Mouse (Mus musculus) heart, embryonic 11.5 days (tissue): ENCODE measurements around the gene Kdelr1. TPM values are rescaled to one million over a fixed set of nuclear protein-coding genes. Genes with fewer than 3 reads are reported as not detected.

ENCODE experiments used
- ATAC-seq: fragments of 200-750 bp; cut with Nextera tagmentation; replicated peaks from 2 replicates; pipeline ENCODE4 v1.8.0; 2017; ENCODE audit warnings: moderate library complexity; ENCODE audit not compliant: insufficient number of reproducible peaks, low FRiP score, low TSS enrichment
- H3K27ac ChIP-seq: fragments of 300-500 bp; sonication (generic); 2 replicates; pipeline ENCODE4 v1.5.1; 2014; ENCODE audit warnings: mild to moderate bottlenecking, low read depth, low read length
- H3K27me3 ChIP-seq: fragments of 300-500 bp; sonication (generic); 2 replicates; pipeline ENCODE4 v1.6.1; 2014; ENCODE audit warnings: mild to moderate bottlenecking, low read length, mixed read lengths; ENCODE audit not compliant: control insufficient read depth, insufficient read depth
- H3K36me3 ChIP-seq: fragments of 300-500 bp; sonication (generic); 2 replicates; pipeline ENCODE4 v1.6.1; 2014; ENCODE audit warnings: mild to moderate bottlenecking, low read length, moderate library complexity, mixed read lengths; ENCODE audit not compliant: control insufficient read depth, insufficient read depth
- H3K4me1 ChIP-seq: fragments of 300-500 bp; sonication (generic); 2 replicates; pipeline ENCODE4 v1.6.1; 2014; ENCODE audit warnings: low read length; ENCODE audit not compliant: control insufficient read depth, insufficient read depth
- H3K4me2 ChIP-seq: fragments of 300-500 bp; sonication (generic); 2 replicates; pipeline ENCODE4 v1.6.1; 2014; ENCODE audit warnings: mild to moderate bottlenecking, moderate library complexity
- H3K4me3 ChIP-seq: fragments of 300-500 bp; sonication (generic); 2 replicates; pipeline ENCODE4 v1.5.1; 2014; ENCODE audit warnings: low read depth, low read length
- H3K9ac ChIP-seq: fragments of 300-500 bp; sonication (generic); 2 replicates; pipeline ENCODE4 v1.6.1; 2014; ENCODE audit warnings: mild to moderate bottlenecking, low read depth, low read length, moderate library complexity
- H3K9me3 ChIP-seq: fragments of 300-500 bp; sonication (generic); replicated peaks from 2 replicates; pipeline ENCODE4 v1.6.1; 2016; ENCODE audit warnings: low read length; ENCODE audit not compliant: control insufficient read depth
- WGBS: fragments of 180-500 bp; shearing (Covaris S2); extraction: QIAGEN DNeasy Blood & Tissue Kit; methylation state at CpG from one replicate; pipeline ENCODE4 v1.1.7; 2014; ENCODE audit not compliant: insufficient replicate concordance; 5-methylcytosine and 5-hydroxymethylcytosine counted together
- polyA plus RNA-seq: library from polyadenylated mRNA; unstranded; fragments of >200 nt; fragmentation: Nextera tagmentation; extraction: Ambion mirVana; gene quantifications from 2 replicates; pipeline ENCODE4 v1.2.1, GENCODE M21; 2014

Gene Kdelr1
- polyA plus RNA-seq, 1 experiment from 2014 or later, result 115 TPM

- H3K27ac ChIP-seq, result no peak overlapping the region
- no peak for ATAC-seq
- no peaks in the 10 kb centered on the region for H3K36me3 ChIP-seq
- no peaks in the 10 kb centered on the region for H3K9me3 ChIP-seq
- H3K9ac ChIP-seq, result no peak overlapping the region
- no peak overlapping the region for H3K4me3 ChIP-seq
- WGBS, result 77% methylated on average over 10 of the region's 10 CpGs
- H3K4me2 ChIP-seq, result no peak overlapping the region
- peaks cover 24% of the 10 kb centered on the region for H3K27me3 ChIP-seq
- no peaks in the 10 kb centered on the region for H3K4me1 ChIP-seq
These were observed 29.4 kb upstream of the Kdelr1 start for GRCm38 (mm10) chr7:45842950-45843744.

GRCm38 (mm10) chr7:45848447-45849027 is 24.0 kb upstream of the Kdelr1 start:
- Histone ChIP-seq H3K9me3 (no peaks in the 10 kb centered on the region), H3K4me2 (no peak overlapping the region), H3K27me3 (peaks cover 14% of the 10 kb centered on the region), H3K4me1 (no peaks in the 10 kb centered on the region), H3K36me3 (no peaks in the 10 kb centered on the region), H3K9ac (no peak overlapping the region), H3K27ac (no peak overlapping the region), H3K4me3 (no peak overlapping the region)
- ATAC-seq, result no peak
- 20% methylated on average over 6 of the region's 6 CpGs for WGBS

GRCm38 (mm10) chr7:45850661-45851060 is 21.9 kb upstream of the Kdelr1 start:
- no peak overlapping the region for H3K27ac ChIP-seq
- peaks cover 13% of the 10 kb centered on the region for H3K27me3 ChIP-seq
- no peak for ATAC-seq
- no peak overlapping the region for H3K4me2 ChIP-seq
- WGBS, result 49% methylated on average over 3 of the region's 3 CpGs
- H3K36me3 ChIP-seq, result no peaks in the 10 kb centered on the region
- no peak overlapping the region for H3K4me3 ChIP-seq
- H3K9me3 ChIP-seq, result no peaks in the 10 kb centered on the region
- no peaks in the 10 kb centered on the region for H3K4me1 ChIP-seq
- no peak overlapping the region for H3K9ac ChIP-seq

GRCm38 (mm10) chr7:45853089-45853488 is 19.5 kb upstream of the Kdelr1 start:
- H3K9ac ChIP-seq, result no peak overlapping the region
- H3K4me3 ChIP-seq, result no peak overlapping the region
- WGBS, result 76% methylated on average over 12 of the region's 12 CpGs
- H3K9me3 ChIP-seq, result no peaks in the 10 kb centered on the region
- H3K27me3 ChIP-seq, result peaks cover 31% of the 10 kb centered on the region
- H3K27ac ChIP-seq, result no peak overlapping the region
- no peaks in the 10 kb centered on the region for H3K4me1 ChIP-seq
- no peak overlapping the region for H3K4me2 ChIP-seq
- H3K36me3 ChIP-seq, result no peaks in the 10 kb centered on the region
- ATAC-seq, result no peak

- 2% methylated on average over 29 of the region's 30 CpGs for WGBS
- H3K27ac ChIP-seq, result no peak overlapping the region
- peak; percentile 50 for ATAC-seq
- H3K4me2 ChIP-seq, result peak overlapping the region; percentile 67
- H3K27me3 ChIP-seq, result peaks cover 60% of the 10 kb centered on the region
- no peaks in the 10 kb centered on the region for H3K9me3 ChIP-seq
- H3K9ac ChIP-seq, result no peak overlapping the region
- no peaks in the 10 kb centered on the region for H3K36me3 ChIP-seq
- peak overlapping the region; percentile 38 for H3K4me3 ChIP-seq
- H3K4me1 ChIP-seq, result no peaks in the 10 kb centered on the region
These were observed 15.3 kb upstream of the Kdelr1 start for GRCm38 (mm10) chr7:45856950-45857901.

- ATAC-seq, result no peak
- Histone ChIP-seq H3K36me3 (no peaks in the 10 kb centered on the region), H3K27me3 (peaks cover 59% of the 10 kb centered on the region), H3K27ac (no peak overlapping the region), H3K9ac (no peak overlapping the region), H3K4me3 (no peak overlapping the region), H3K9me3 (no peaks in the 10 kb centered on the region), H3K4me1 (no peaks in the 10 kb centered on the region), H3K4me2 (no peak overlapping the region)
- WGBS, result 44% methylated on average over 4 of the region's 4 CpGs
These were observed 13.6 kb upstream of the Kdelr1 start for GRCm38 (mm10) chr7:45859008-45859407.

GRCm38 (mm10) chr7:45862804-45863203 is 9.8 kb upstream of the Kdelr1 start:
- no peak overlapping the region for H3K9ac ChIP-seq
- H3K27me3 ChIP-seq, result peaks cover 57% of the 10 kb centered on the region
- H3K36me3 ChIP-seq, result no peaks in the 10 kb centered on the region
- H3K9me3 ChIP-seq, result no peaks in the 10 kb centered on the region
- ATAC-seq, result no peak
- no peak overlapping the region for H3K4me3 ChIP-seq
- H3K4me2 ChIP-seq, result no peak overlapping the region
- peaks cover 2% of the 10 kb centered on the region; the same call in 1 of the 2 replicates for H3K4me1 ChIP-seq
- 82% methylated on average over 7 of the region's 7 CpGs for WGBS
- no peak overlapping the region for H3K27ac ChIP-seq

GRCm38 (mm10) chr7:45864435-45864834 is 8.1 kb upstream of the Kdelr1 start:
- peaks cover 56% of the 10 kb centered on the region for H3K27me3 ChIP-seq

More at GRCm38 (mm10) chr7:45864435-45864834, 8.1 kb upstream of the Kdelr1 start:
- Histone ChIP-seq H3K4me2 (no peak overlapping the region), H3K9ac (no peak overlapping the region), H3K4me3 (no peak overlapping the region), H3K9me3 (no peaks in the 10 kb centered on the region), H3K36me3 (no peaks in the 10 kb centered on the region), H3K4me1 (peaks cover 6% of the 10 kb centered on the region; the same call in 1 of the 2 replicates), H3K27ac (no peak overlapping the region)
- no peak for ATAC-seq
- 61% methylated on average over 3 of the region's 3 CpGs for WGBS
